Mouse (Mus musculus): ENCODE measurements around the gene Fcer1g.

DNA sequence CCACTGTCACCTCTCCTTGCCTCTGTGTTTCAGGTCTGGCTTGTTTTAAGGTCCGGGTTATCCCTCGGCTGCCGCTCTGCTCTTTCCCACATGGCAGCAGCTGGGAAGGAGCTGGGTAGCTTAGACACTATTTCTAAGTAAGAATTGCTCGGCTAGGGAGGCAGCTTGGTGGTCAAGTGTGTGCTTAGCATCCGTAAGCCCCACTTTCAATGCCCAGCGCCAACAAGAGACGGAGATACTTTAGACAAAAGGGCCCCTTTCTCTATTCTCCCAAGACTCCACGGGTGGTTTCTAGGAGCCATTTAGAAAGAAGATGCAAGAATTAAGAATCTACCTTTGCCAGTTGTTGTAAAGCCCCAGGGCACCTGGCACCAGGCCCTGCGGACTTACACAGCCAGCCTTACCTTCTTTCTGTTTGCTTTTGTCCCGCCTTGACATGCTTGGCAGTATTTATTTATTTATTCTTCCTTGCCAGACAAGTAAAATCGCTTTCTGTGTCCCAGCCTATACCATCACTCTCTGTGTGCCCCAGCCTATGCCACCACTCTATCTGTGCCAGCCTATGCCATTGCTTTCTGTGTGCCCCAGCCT lies 41.1 kb upstream of the Fcer1g start:
- no peak for TF ChIP-seq POLR2A (IDR thresholded peaks at IDR 0.05; ENCODE audit: insufficient read depth, low read depth, low read length)
- no peak for TF ChIP-seq EP300 (IDR thresholded peaks at IDR 0.05; ENCODE audit: insufficient read depth, low read depth, low read length)

Measured in heart, adult 2 months (tissue).